Mouse (Mus musculus) limb, embryonic 11.5 days (tissue): Measurements from ENCODE around the gene Tnfrsf19. TPM values are rescaled to one million over a fixed set of nuclear protein-coding genes. Genes with fewer than 3 reads are reported as not detected.
A peak's percentile ranks its signal among the peaks of the same experiment; 100 is the strongest.

Source experiments
- ATAC-seq: fragments of 200-750 bp; cut with Nextera tagmentation; 2 replicates; pipeline ENCODE4 v1.8.0; 2017; ENCODE audit warnings: low read depth; ENCODE audit not compliant: insufficient number of reproducible peaks, low FRiP score, low TSS enrichment
- DNase-seq: peaks from one replicate; pipeline ENCODE4 v3.0.0-alpha.2; 2015; ENCODE audit warnings: low spot score
- H3K27ac ChIP-seq: fragments of 300-500 bp; sonication (generic); replicated peaks from 2 replicates; pipeline ENCODE4 v1.5.1; 2014; ENCODE audit warnings: low read depth, mild to moderate bottlenecking, low read length
- H3K27me3 ChIP-seq: fragments of 300-500 bp; sonication (generic); 2 replicates; pipeline ENCODE4 v1.6.1; 2014; ENCODE audit warnings: mild to moderate bottlenecking, low read length, mixed read lengths; ENCODE audit not compliant: control insufficient read depth, insufficient read depth
- H3K36me3 ChIP-seq: fragments of 300-500 bp; sonication (generic); 2 replicates; pipeline ENCODE4 v1.6.1; 2014; ENCODE audit warnings: mild to moderate bottlenecking, low read length, moderate library complexity, mixed read lengths; ENCODE audit not compliant: control insufficient read depth, insufficient read depth
- H3K4me1 ChIP-seq: fragments of 300-500 bp; sonication (generic); 2 replicates; pipeline ENCODE4 v1.6.1; 2014; ENCODE audit warnings: low read length, mixed read lengths; ENCODE audit not compliant: control insufficient read depth, insufficient read depth
- H3K4me2 ChIP-seq: fragments of 300-500 bp; sonication (generic); 2 replicates; pipeline ENCODE4 v1.6.1; 2014; ENCODE audit warnings: low read depth, mild to moderate bottlenecking, moderate library complexity; ENCODE audit not compliant: severe bottlenecking
- H3K4me3 ChIP-seq: fragments of 300-500 bp; sonication (generic); 2 replicates; pipeline ENCODE4 v1.5.1; 2014; ENCODE audit warnings: low read depth, low read length
- H3K9ac ChIP-seq: fragments of 300-500 bp; sonication (generic); 2 replicates; pipeline ENCODE4 v1.6.1; 2014; ENCODE audit warnings: mild to moderate bottlenecking, low read length
- H3K9me3 ChIP-seq: fragments of 300-500 bp; sonication (generic); 2 replicates; pipeline ENCODE4 v1.6.1; 2016; ENCODE audit warnings: low read length; ENCODE audit not compliant: control insufficient read depth
- WGBS: fragments of 180-500 bp; shearing (Covaris S2); extraction: QIAGEN DNeasy Blood & Tissue Kit; methylation state at CpG from one replicate; pipeline ENCODE4 v1.1.7; 2014; 5-methylcytosine and 5-hydroxymethylcytosine counted together
- polyA plus RNA-seq: library from polyadenylated mRNA; unstranded; fragments of >200 nt; fragmentation: Nextera tagmentation; extraction: Ambion mirVana; gene quantifications from 2 replicates; pipeline ENCODE4 v1.2.1, GENCODE M21; 2014

Tnfrsf19 gene
- 32.1 and 32.8 TPM in 2 replicates for polyA plus RNA-seq

GRCm38 (mm10) chr14:61046091-61046681, at the start of gene Tnfrsf19:
Tnfrsf19 (minus strand) TSS chr14:61046490.
- Histone ChIP-seq H3K4me1 (peaks cover 11% of the 10 kb centered on the region), H3K27me3 (0 out of 2 replicates have a peak, but pooled peaks cover 5% of the 10 kb centered on the region), H3K27ac (peak within 1 kb of the TSS; percentile 55), H3K9me3 (no peaks in the 10 kb centered on the region), H3K9ac (peak within 1 kb of the TSS; percentile 55), H3K36me3 (no peaks in the 10 kb centered on the region), H3K4me3 (peak within 1 kb of the TSS; percentile 34), H3K4me2 (peak within 1 kb of the TSS; percentile 78)
- ATAC-seq: peak; percentile 88
- WGBS: under 1% methylated on average over 38 of the region's 38 CpGs
- peak; percentile 88 for DNase-seq

GRCm38 (mm10) chr14:61092073-61092472, 45.8 kb upstream of the Tnfrsf19 start:
- H3K27ac ChIP-seq: no peak overlapping the region
- WGBS: 95% methylated on average over 3 of the region's 3 CpGs
- no peak overlapping the region for H3K4me3 ChIP-seq
- H3K4me1 ChIP-seq: no peaks in the 10 kb centered on the region
- ATAC-seq (no peak), DNase-seq (no peak)
- no peaks in the 10 kb centered on the region for H3K27me3 ChIP-seq
- H3K36me3 ChIP-seq: no peaks in the 10 kb centered on the region
- H3K9ac ChIP-seq: no peak overlapping the region
- H3K4me2 ChIP-seq: no peak overlapping the region
- no peaks in the 10 kb centered on the region for H3K9me3 ChIP-seq

GRCm38 (mm10) chr14:61090955-61091354, 44.7 kb upstream of the Tnfrsf19 start:
- Histone ChIP-seq H3K27me3 (no peaks in the 10 kb centered on the region), H3K4me3 (no peak overlapping the region), H3K4me1 (no peaks in the 10 kb centered on the region), H3K4me2 (no peak overlapping the region), H3K9ac (no peak overlapping the region), H3K27ac (no peak overlapping the region), H3K9me3 (no peaks in the 10 kb centered on the region), H3K36me3 (no peaks in the 10 kb centered on the region)
- WGBS: 85% methylated on average over 5 of the region's 5 CpGs
- ATAC-seq: no peak
- no peak for DNase-seq

DNA sequence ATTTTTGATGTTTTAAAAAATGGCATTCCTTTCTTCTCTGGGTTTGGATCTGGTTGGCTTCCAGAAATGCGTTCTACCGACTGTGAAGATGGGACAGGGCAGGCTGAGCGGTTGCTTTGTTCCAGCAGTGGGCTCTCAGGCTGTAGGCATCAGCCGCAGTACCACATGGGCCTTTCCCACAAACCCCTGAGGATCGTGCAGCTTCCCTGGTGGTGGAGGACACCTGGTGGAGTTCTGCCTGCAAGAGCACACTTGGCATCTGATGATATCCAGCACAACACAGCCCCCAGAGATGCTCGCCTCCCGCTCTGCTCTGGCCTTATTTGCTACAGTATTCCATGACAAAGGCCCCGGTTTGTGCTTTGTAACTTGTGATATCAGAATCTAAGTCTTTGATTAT, 41.9 kb upstream of the Tnfrsf19 start:
- no peaks in the 10 kb centered on the region for H3K36me3 ChIP-seq
- DNase-seq: no peak
- no peaks in the 10 kb centered on the region for H3K4me1 ChIP-seq
- no peak overlapping the region for H3K4me3 ChIP-seq
- H3K9me3 ChIP-seq: no peaks in the 10 kb centered on the region
- whole genome bisulfite sequencing: 77% methylated on average over 8 of the region's 8 CpGs
- no peak overlapping the region for H3K4me2 ChIP-seq
- H3K9ac ChIP-seq: no peak overlapping the region
- no peaks in the 10 kb centered on the region for H3K27me3 ChIP-seq
- ATAC-seq: no peak
- H3K27ac ChIP-seq: no peak overlapping the region

GRCm38 (mm10) chr14:61085325-61085724, 39.0 kb upstream of the Tnfrsf19 start:
- ATAC-seq: no peak

GRCm38 (mm10) chr14:61069555-61069954, 23.3 kb upstream of the Tnfrsf19 start:
- no peak overlapping the region for H3K4me3 ChIP-seq
- no peaks in the 10 kb centered on the region for H3K36me3 ChIP-seq
- 79% methylated on average over 1 of the region's 1 CpGs for WGBS
- no peak for ATAC-seq
- DNase-seq: no peak
- no peak overlapping the region for H3K4me2 ChIP-seq
- H3K9me3 ChIP-seq: no peaks in the 10 kb centered on the region
- H3K27me3 ChIP-seq: no peaks in the 10 kb centered on the region
- no peaks in the 10 kb centered on the region for H3K4me1 ChIP-seq
- no peak overlapping the region for H3K9ac ChIP-seq
- no peak overlapping the region for H3K27ac ChIP-seq

More at GRCm38 (mm10) chr14:61085325-61085724, 39.0 kb upstream of the Tnfrsf19 start:
- Histone ChIP-seq H3K9ac (no peak overlapping the region), H3K27ac (no peak overlapping the region), H3K9me3 (no peaks in the 10 kb centered on the region), H3K4me1 (no peaks in the 10 kb centered on the region), H3K4me3 (no peak overlapping the region), H3K4me2 (no peak overlapping the region), H3K27me3 (no peaks in the 10 kb centered on the region), H3K36me3 (no peaks in the 10 kb centered on the region)
- 56% methylated on average over 3 of the region's 3 CpGs for WGBS
- peak; percentile 59 for DNase-seq

- no peak overlapping the region for H3K27ac ChIP-seq
- 42% methylated on average over 3 of the region's 3 CpGs for WGBS
- no peaks in the 10 kb centered on the region for H3K27me3 ChIP-seq
- DNase-seq (peak; percentile 54), ATAC-seq (no peak)
- no peak overlapping the region for H3K4me3 ChIP-seq
- no peaks in the 10 kb centered on the region for H3K36me3 ChIP-seq
- no peak overlapping the region for H3K4me2 ChIP-seq
- no peak overlapping the region for H3K9ac ChIP-seq
- H3K4me1 ChIP-seq: peaks cover 10% of the 10 kb centered on the region; the same call in 1 of the 2 replicates
- H3K9me3 ChIP-seq: no peaks in the 10 kb centered on the region
Observed at GRCm38 (mm10) chr14:61061729-61062128, 15.4 kb upstream of the Tnfrsf19 start.

DNA sequence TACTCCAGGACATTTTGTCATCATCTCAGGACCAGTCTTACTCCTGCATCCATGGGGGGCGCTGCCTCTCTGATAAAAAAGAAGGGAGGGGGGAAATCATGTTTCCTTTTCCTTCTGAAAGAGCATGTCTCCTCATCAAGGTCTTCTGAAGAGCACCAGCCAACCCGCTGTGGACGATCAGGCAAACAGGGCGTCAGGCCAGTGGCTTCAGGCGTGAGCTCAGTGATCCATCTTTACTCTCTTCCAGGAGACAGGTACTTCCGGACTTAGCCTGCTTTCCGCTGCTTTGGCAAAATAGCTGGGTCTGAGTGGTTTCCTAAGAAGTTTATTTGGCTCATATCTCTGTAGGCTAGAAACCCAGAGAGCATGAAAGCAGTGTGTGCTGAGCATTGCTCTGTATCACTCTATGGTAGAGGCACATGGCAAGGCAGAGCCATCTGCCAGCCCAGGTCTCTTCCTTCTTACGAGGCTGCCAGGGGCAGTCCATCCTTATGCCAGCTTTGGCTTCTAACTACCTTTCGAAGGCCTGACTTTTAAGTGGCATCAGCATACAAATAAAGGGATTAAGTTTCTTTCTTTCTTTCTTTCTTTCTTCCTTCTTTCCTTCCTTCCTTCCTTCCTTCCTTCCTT, 13.1 kb upstream of the Tnfrsf19 start:
- no peak overlapping the region for H3K27ac ChIP-seq
- ATAC-seq: no peak
- H3K4me1 ChIP-seq: peaks cover 20% of the 10 kb centered on the region; the same call in 1 of the 2 replicates
- no peaks in the 10 kb centered on the region for H3K9me3 ChIP-seq
- 82% methylated on average over 9 of the region's 9 CpGs for WGBS
- H3K4me3 ChIP-seq: no peak overlapping the region
- no peak overlapping the region for H3K9ac ChIP-seq
- no peaks in the 10 kb centered on the region for H3K36me3 ChIP-seq
- H3K4me2 ChIP-seq: no peak overlapping the region
- H3K27me3 ChIP-seq: no peaks in the 10 kb centered on the region
- DNase-seq: no peak
